Mouse (Mus musculus): ENCODE measurements around the gene Kif2c. TPM values are rescaled to one million over a fixed set of nuclear protein-coding genes. Genes with fewer than 3 reads are reported as not detected.
A peak's percentile ranks its signal among the peaks of the same experiment; 100 is the strongest.

Kif2c gene
- total RNA-seq, 2 experiments from 2014 or later, result 30.3 to 50.4 TPM

DNA sequence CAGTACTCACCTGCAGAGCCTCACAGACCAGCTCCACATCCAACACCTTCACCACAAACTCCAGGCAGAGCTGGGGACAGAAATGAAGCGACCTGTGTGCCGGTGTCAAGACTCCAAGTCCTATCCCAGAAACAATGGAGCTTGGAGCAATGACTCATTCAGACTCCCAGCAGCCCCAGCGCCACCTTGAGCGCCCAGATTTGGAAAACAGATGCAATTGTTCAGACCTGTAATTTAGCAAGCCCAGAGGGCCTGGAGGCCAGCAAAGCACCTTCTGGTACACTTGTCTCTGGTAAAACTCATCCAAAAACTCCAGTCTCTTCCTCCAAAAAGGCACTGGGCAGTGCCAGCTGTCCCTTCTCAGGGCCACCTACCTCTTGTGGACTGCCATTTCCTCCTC, 60.2 kb downstream of the Kif2c start:
- ATAC-seq (ENCODE audit: poor library complexity, severe bottlenecking), result no peak

DNA sequence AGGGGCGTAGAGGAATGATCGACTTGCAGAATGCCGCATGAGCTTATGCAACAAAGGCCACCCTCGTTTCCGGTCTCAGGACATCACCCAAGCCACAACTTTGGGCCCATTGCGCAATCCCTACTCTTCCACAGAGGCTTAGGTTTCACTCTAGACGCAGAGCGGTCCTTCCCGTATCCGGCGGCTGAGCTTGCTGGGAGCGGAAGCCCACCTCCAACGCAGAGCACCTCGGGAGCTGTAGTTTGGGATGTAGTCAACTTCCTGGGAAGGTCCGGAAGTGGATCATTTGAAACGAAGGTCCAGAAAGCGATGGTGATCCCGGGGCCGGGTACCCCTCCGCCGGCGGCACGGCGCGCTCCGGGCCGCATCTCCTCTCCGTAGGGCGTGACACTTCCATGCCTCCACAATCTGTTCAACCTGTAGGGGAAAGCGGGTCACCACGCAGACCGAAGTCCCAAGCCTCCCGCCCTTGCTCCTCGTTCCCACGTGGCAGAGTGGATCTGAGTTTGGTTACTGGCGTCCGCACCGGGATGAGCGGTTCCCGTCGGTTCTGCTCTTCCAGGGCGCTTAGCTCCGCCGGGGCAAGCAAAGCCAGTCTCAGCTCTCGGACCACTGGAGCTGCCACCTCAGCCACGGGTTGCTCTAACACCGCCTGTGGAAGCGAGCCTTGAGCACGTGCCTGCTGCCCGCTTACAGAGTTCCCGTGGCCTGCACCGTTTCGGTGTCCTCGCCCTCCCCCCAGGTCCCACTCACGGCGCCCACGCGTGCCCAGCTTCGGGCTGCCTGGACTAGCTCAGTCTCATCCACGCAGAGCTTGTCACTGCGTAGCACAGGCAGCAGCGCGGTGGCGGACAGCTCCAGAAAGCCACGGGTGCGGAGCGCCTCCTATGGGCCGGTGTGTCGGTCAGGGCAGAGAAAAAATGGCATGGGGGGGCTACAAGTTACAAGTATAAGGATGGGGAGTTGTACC, 61.7 kb downstream of the Kif2c start:
- ATAC-seq (ENCODE audit: poor library complexity, severe bottlenecking), result peak; percentile 61

DNA sequence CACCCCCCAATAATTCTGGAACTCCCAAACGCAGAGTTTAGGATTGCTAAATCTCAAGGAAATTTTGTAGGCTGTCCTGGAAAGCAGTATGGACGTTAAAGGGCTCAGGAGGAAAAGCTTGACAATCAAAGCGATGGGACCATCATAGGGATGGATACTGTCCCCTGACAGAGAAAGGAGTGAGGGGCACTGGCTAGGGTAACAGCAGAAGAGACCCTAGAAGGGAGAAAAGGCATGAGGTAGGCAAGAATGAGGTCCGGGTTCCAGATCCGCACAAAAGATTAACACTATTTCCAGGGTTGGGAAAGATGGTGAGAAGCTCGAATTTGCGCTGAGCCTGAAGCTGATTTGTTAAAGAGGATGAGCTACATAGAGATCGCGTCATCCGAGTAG, 62.4 kb downstream of the Kif2c start:
- ATAC-seq (ENCODE audit: poor library complexity, severe bottlenecking), result no peak

- ATAC-seq (ENCODE audit: poor library complexity, severe bottlenecking), result no peak
Measured at GRCm38 (mm10) chr4:117119636-117120035, 62.8 kb downstream of the Kif2c start.

DNA sequence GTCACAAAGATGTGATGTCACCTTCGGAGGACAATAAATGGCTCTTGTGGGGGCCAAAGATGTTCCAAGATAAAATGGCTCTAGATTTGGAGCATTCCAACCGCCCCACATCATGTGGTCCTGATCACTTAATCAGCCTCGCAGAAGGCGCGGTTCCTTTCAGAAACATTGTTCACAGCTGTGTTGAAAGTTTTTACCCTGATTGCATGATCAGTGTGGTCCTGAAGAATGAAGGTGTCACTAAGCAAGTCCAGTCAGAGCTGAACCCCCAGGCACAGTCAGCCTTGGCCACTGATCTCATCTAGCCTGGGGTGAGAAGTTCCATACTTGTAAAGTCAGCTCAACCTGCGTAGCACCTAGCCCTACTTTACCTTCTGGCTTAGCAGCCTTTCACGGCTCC, 64.5 kb downstream of the Kif2c start:
- ATAC-seq (ENCODE audit: poor library complexity, severe bottlenecking), result peak; percentile 13

- no peak for ATAC-seq (ENCODE audit: poor library complexity, severe bottlenecking)
Measured at GRCm38 (mm10) chr4:117115592-117115991, 66.8 kb downstream of the Kif2c start.

DNA sequence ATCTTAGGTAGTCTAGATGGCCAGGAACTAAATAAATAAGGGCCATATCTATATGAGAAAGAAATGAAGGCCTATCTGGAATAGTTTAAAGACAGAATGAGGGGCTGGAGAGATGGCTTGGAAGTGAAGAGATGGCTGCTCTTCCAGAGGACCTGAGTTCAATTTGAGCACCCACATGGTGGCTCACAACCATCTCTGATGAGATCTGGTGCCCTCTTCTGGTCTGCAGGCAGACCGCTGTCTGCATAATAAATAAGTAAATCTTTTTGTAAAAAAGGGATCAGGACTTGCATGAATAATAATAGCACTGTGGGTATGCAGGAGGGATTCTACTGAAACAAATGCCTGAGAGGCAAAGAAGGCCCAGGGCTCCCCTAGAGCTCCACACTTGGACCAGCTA, 69.2 kb downstream of the Kif2c start:
- no peak for ATAC-seq (ENCODE audit: poor library complexity, severe bottlenecking)

GRCm38 (mm10) chr4:117110985-117111384, 71.5 kb downstream of the Kif2c start:
- ATAC-seq (ENCODE audit: poor library complexity, severe bottlenecking), result no peak

GRCm38 (mm10) chr4:117110249-117110648, 72.2 kb downstream of the Kif2c start:
- no peak for ATAC-seq (ENCODE audit: poor library complexity, severe bottlenecking)

Other genes starting within 250 kb of the Kif2c start
- 48.9 and 55.7 TPM in 2 replicates for gene Urod, start 188.2 kb downstream of the Kif2c start, total RNA-seq (2015)
- gene Urod, start 188.2 kb downstream of the Kif2c start, total RNA-seq (2017), result 32.0 and 46.4 TPM in 2 replicates
- gene Hectd3, start 187.3 kb downstream of the Kif2c start, total RNA-seq (2015), result 9.5 and 10.1 TPM in 2 replicates
- 18.9 and 20.0 TPM in 2 replicates for gene Hectd3, start 187.3 kb downstream of the Kif2c start, total RNA-seq (2017)
- gene Eif2b3, start 163.2 kb downstream of the Kif2c start, total RNA-seq (2015), result 10.9 and 18.2 TPM in 2 replicates
- 11.3 and 20.2 TPM in 2 replicates for gene Eif2b3, start 163.2 kb downstream of the Kif2c start, total RNA-seq (2017)
- 0.13 and 0.34 TPM in 2 replicates for gene Ptch2, start 86.6 kb downstream of the Kif2c start, total RNA-seq (2015)
- 0.08 and 0.11 TPM in 2 replicates for gene Ptch2, start 86.6 kb downstream of the Kif2c start, total RNA-seq (2017)
- gene Btbd19, start 56.9 kb downstream of the Kif2c start, total RNA-seq (2015), result 5.3 and 5.9 TPM in 2 replicates
- gene Btbd19, start 56.9 kb downstream of the Kif2c start, total RNA-seq (2017), result 10.4 and 11.1 TPM in 2 replicates
- gene Tctex1d4, start 55.8 kb downstream of the Kif2c start, total RNA-seq (2015), result 2.1 TPM in 1 of 2 replicates, not detected in the other
- gene Tctex1d4, start 55.8 kb downstream of the Kif2c start, total RNA-seq (2017), result 0.53 and 2.8 TPM in 2 replicates
- 4.9 and 6.2 TPM in 2 replicates for gene Plk3, start 48.7 kb downstream of the Kif2c start, total RNA-seq (2015)
- 3.0 and 4.2 TPM in 2 replicates for gene Plk3, start 48.7 kb downstream of the Kif2c start, total RNA-seq (2017)
- 2,618 and 2,625 TPM in 2 replicates for gene Rps8, start 26.4 kb downstream of the Kif2c start, total RNA-seq (2015)
- 984 and 1,065 TPM in 2 replicates for gene Rps8, start 26.4 kb downstream of the Kif2c start, total RNA-seq (2017)
- gene Tmem53, start 69.3 kb upstream of the Kif2c start, total RNA-seq (2015), result 0.36 and 1.5 TPM in 2 replicates
- 0.33 and 1.1 TPM in 2 replicates for gene Tmem53, start 69.3 kb upstream of the Kif2c start, total RNA-seq (2017)
- 0.36 TPM in 1 of 2 replicates, not detected in the other for gene Armh1, start 69.5 kb upstream of the Kif2c start, total RNA-seq (2015)
- not detected in 2 replicates for gene Armh1, start 69.5 kb upstream of the Kif2c start, total RNA-seq (2017)